Mouse (Mus musculus) WW6 (cell line): ENCODE measurements at regions not wholly inside any gene's neighbourhood (a gene's known extent, or its start where the extent isn't known, plus 50 kb on each side); places are given as distances from the start of the nearest gene placed in this dataset.

Experiments used
- DNase-seq: peaks from one replicate; pipeline ENCODE4 v3.0.0-alpha.2; 2013; ENCODE audit warnings: low read depth, low spot score

GRCm38 (mm10) chr4:87718166-87718805 is 314.9 kb downstream of the Mllt3 start:
- no peak for DNase-seq

GRCm38 (mm10) chr4:87715212-87715933 is 317.8 kb downstream of the Mllt3 start:
- DNase-seq: no peak

GRCm38 (mm10) chr4:87712691-87713090 is 320.5 kb downstream of the Mllt3 start:
- no peak for DNase-seq

GRCm38 (mm10) chr4:87712286-87712685 is 320.9 kb downstream of the Mllt3 start:
- no peak for DNase-seq

GRCm38 (mm10) chr4:87711185-87711827 is 321.9 kb downstream of the Mllt3 start:
- no peak for DNase-seq

GRCm38 (mm10) chr4:87708981-87709645 is 324.1 kb downstream of the Mllt3 start:
- no peak for DNase-seq

GRCm38 (mm10) chr4:87707386-87707785 is 325.8 kb downstream of the Mllt3 start:
- DNase-seq: no peak

GRCm38 (mm10) chr4:87702834-87703233 is 330.3 kb downstream of the Mllt3 start:
- DNase-seq: no peak

- no peak for DNase-seq
Observed at GRCm38 (mm10) chr4:87702290-87702689, 330.9 kb downstream of the Mllt3 start.

GRCm38 (mm10) chr4:87701024-87701423 is 332.1 kb downstream of the Mllt3 start:
- no peak for DNase-seq

GRCm38 (mm10) chr4:87700508-87700907 is 332.7 kb downstream of the Mllt3 start:
- DNase-seq: no peak

- DNase-seq: no peak
Observed at GRCm38 (mm10) chr4:87699586-87699985, 333.6 kb downstream of the Mllt3 start.

GRCm38 (mm10) chr4:87698750-87699149 is 334.4 kb downstream of the Mllt3 start:
- DNase-seq: no peak

GRCm38 (mm10) chr4:87696921-87697320 is 336.2 kb downstream of the Mllt3 start:
- DNase-seq: no peak

- DNase-seq: no peak
Observed at GRCm38 (mm10) chr4:87695811-87696210, 337.4 kb downstream of the Mllt3 start.

- no peak for DNase-seq
Observed at GRCm38 (mm10) chr4:87692741-87693140, 340.4 kb downstream of the Mllt3 start.

- DNase-seq: no peak
Observed at GRCm38 (mm10) chr4:87684952-87685351, 348.2 kb downstream of the Mllt3 start.

GRCm38 (mm10) chr4:87682783-87683182 is 350.4 kb downstream of the Mllt3 start:
- DNase-seq: no peak

- DNase-seq: no peak
Observed at GRCm38 (mm10) chr4:87671101-87671500, 362.1 kb downstream of the Mllt3 start.

- no peak for DNase-seq
Observed at GRCm38 (mm10) chr4:87670167-87670566, 363.0 kb downstream of the Mllt3 start.

GRCm38 (mm10) chr4:87669480-87669879 is 363.7 kb downstream of the Mllt3 start:
- DNase-seq: no peak

GRCm38 (mm10) chr4:87668314-87668713 is 364.9 kb downstream of the Mllt3 start:
- DNase-seq: no peak
